Mouse (Mus musculus) spleen, embryonic (tissue): Measurements from ENCODE around the gene Apc2.
"Not testable (repeated sequence)": the region's sequence is repeated elsewhere in the genome, so short reads cannot be mapped to it uniquely, and the experiment has no call there.

Experiments used
- CTCF ChIA-PET: fragments of 350-600 bp; sonication (Branson Sonifier 250); formaldehyde crosslinking; loops from one replicate; lab custom pipeline; 2022; lab: Charles Lee

Gene Apc2

DNA sequence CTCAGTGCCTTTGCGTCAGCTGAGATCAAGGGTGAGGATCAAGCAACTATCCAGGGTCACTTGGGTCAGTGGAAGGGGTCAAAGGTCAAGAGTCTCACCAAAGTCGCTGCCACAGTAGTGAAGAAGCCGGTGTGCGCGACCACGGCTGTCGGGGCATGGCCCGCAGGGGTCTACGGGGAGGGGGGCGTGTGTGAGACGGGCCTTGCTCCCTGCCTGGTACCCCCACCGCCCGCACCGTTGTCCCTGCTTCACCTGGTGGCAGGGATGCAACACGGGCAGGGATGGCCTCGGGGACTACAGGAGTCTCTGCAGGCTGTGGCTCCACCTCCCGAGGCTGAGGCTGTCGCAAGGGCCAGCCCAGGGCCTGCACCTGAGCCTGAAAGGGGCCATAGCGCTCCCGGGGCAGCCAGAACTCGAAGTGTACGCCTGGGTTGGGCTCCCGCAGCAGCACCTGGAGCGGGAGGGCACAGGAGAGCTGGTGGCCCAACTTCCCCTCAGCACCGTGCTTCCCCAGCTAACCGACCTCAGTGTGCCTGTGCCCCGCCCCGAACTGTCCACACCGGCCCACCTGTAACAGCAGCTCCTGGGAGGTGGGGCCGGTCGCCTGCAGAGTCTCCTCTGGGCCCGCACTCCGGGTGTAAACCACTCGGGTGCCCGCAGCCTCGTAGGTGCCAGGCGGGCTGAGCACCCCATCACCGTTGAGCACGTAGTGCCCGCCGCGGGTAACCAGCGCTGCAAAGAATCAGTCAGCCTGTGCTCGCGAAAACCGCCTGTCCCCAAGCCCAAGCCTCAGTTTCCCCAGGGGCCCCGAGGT, 45.9 kb downstream of the Apc2 start:
- CTCF ChIA-PET = no interaction called here

GRCm38 (mm10) chr10:80342305-80342748, 46.5 kb downstream of the Apc2 start:
- CTCF ChIA-PET = interaction anchor here (0.9 kb wide), 1 partner anchor 38 kb away, joined by 3 read pairs; no protein-coding TSS in a partner anchor

DNA sequence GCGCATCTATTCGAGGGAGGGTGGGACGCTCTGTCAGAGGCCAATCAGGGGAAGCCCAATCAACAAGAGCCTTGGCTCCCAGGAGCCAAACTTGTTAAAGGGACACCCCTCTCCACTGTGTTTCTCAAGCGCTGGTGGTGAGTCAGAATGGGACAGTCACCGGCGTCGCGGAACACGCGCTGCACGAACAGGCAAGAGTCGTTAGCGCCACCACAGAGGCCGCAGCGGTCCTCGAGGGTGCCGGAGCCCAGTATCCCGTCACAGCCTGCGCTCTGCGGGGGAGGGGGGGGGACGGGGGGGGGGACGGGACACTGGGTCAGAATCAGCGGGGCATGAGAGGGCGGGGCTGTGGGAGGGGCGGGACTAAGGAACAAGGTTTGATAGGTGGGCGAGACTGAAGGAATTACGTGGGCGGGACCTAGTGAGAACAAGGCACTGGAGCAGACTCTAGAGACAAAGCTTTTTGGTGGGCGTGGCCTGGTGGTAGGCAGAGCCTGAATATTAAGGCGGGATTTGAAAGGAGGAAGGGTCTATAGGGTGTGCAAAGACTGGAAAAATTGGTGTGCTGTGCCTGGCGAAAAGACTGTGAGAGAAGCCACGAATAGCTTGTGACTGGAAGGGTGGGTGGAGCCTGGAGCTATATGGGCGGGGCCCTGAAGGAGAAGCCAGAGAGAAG, 47.1 kb downstream of the Apc2 start:
- CTCF ChIA-PET = interaction anchor here (0.9 to 1.0 kb wide), 2 partner anchors 38 to 60 kb away, joined by 3 read pairs; no protein-coding TSS in a partner anchor

GRCm38 (mm10) chr10:80343425-80343895, 47.7 kb downstream of the Apc2 start:
- CTCF ChIA-PET = interaction anchor here (0.9 to 1.0 kb wide), 2 partner anchors 39 to 60 kb away, joined by 3 read pairs; no protein-coding TSS in a partner anchor

GRCm38 (mm10) chr10:80344131-80344661, 48.4 kb downstream of the Apc2 start:
- CTCF ChIA-PET = no interaction called here

- CTCF ChIA-PET = interaction anchor here (0.5 to 0.6 kb wide), 2 partner anchors 46 to 88 kb away, joined by 3 to 6 read pairs; no protein-coding TSS in a partner anchor
These were observed 49.3 kb downstream of the Apc2 start for GRCm38 (mm10) chr10:80345122-80345521.

- CTCF ChIA-PET = not testable (repeated sequence)
These were observed 50.2 kb downstream of the Apc2 start for GRCm38 (mm10) chr10:80345929-80346328.

- CTCF ChIA-PET = interaction anchor here (0.6 kb wide), 1 partner anchor 21 kb away, joined by 3 read pairs; no protein-coding TSS in a partner anchor
These were observed 51.8 kb downstream of the Apc2 start for GRCm38 (mm10) chr10:80347514-80347967.

- CTCF ChIA-PET = interaction anchor here (0.8 kb wide), 1 partner anchor 11 kb away, joined by 5 read pairs; no protein-coding TSS in a partner anchor
These were observed 52.5 kb downstream of the Apc2 start, which contains the start of gene Adamtsl5 for GRCm38 (mm10) chr10:80348244-80348781. Adamtsl5 (minus strand) TSS chr10:80348412.

- CTCF ChIA-PET = interaction anchor here (0.8 kb wide), 1 partner anchor 12 kb away, joined by 5 read pairs; no protein-coding TSS in a partner anchor
These were observed 53.2 kb downstream of the Apc2 start for GRCm38 (mm10) chr10:80348981-80349380.

GRCm38 (mm10) chr10:80350292-80350691, 54.5 kb downstream of the Apc2 start:
- CTCF ChIA-PET = interaction anchor here (0.6 kb wide), 2 partner anchors 36 to 459 kb away, joined by 3 read pairs; no protein-coding TSS in a partner anchor

GRCm38 (mm10) chr10:80351896-80352295, 56.1 kb downstream of the Apc2 start:
- CTCF ChIA-PET = no interaction called here

- CTCF ChIA-PET = no interaction called here
These were observed 57.0 kb downstream of the Apc2 start for GRCm38 (mm10) chr10:80352727-80353126.

DNA sequence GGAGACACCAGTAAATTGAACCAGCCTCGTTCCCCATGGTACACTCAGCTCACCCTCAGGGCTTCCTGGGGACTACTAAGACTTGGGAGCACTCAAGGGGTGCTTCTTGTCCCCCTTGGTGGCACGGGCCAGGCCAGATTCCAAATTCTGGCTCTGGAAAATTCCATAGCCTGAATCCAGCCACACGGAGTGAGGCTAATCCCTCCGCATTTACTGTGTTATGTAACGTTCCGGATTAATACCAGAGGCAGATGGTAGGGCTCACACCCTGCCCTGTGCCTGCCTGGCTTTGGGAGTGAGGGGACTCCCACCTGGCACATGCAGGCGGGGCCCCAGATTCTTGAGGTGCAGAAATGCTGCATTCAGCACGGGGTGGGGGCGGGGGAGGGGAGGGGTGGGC, 59.7 kb downstream of the Apc2 start:
- CTCF ChIA-PET = no interaction called here

DNA sequence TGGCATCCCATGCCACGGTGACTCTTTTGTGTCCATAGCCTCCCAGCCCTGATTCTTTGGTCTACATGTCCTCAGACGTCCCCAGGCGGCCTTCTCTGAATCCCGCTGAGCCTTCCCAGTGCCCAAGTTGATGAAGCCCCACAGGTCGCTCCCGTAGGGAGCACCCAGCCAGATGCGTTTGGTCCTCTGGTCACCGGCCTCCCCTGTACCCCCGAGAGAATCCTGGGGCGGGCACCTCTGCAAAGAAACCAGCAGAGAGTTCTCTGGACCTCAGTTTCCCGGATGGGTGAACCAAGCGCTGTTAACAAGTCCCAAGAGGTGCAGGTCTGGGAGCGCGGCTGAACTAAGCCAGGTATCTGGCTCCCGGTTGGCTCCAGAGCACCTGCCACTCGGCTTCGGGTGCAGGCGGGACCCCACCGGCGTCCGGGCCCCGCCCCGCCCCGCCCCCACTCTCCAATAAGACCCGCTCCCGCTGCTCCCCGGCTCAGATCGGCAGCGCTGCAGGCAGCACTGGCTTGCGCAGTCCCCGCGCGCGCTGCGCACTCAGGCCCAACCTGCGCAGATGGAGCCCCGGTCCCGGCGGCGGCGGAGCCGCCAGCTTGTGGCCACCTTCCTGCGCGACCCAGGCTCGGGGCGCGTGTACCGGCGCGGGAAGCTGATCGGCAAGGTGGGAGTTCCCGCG, 60.4 kb downstream of the Apc2 start, which contains the start of gene Plk5:
Gene Plk5 (plus strand): TSS at position 459 of the 682 bp plus-strand sequence.
- CTCF ChIA-PET = no interaction called here

DNA sequence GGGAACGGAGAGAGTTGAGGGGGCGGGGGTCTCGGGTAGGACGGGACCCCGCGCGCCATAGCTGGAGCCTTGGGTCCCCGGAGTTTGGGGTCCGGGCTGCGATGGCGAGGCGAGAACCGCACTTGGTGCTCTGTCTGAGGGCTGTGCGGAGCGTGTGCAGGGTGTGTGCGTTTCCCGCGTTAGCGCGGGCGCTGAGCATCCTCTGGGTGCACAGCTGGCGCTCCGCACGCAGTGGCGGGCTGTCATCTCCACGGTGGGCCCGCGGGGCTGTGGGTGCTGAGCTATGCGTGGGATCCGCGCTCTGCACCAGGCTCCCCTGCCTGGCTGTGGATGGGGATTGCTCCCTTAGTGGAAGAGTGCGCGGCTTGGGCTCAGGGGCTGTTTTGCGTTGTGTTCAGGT, 61.0 kb downstream of the Apc2 start:
- CTCF ChIA-PET = no interaction called here

DNA sequence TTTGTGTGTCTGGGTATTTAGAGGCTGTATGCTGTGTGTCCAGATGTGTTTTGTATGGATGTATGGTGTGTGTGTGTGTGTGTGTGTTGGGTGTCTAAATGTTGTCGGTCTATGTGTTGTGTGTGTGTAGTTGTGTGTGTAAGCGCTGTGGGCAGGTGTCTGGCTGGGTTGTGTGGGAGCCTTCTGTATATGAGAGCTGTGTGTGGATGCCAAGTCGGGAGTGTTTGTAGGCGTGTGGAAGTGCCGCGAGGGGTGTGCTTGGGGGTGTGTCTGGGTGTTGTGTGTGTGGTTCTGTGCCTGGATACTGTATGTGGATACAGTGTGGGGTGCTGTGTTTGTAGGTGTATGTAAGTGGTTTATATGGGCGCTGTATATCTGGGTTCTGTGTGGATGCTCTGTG, 61.6 kb downstream of the Apc2 start:
- CTCF ChIA-PET = no interaction called here

GRCm38 (mm10) chr10:80357994-80358639, 62.3 kb downstream of the Apc2 start:
- CTCF ChIA-PET = interaction anchor here (0.7 kb wide), 1 partner anchor 11 kb away, joined by 3 read pairs; no protein-coding TSS in a partner anchor

DNA sequence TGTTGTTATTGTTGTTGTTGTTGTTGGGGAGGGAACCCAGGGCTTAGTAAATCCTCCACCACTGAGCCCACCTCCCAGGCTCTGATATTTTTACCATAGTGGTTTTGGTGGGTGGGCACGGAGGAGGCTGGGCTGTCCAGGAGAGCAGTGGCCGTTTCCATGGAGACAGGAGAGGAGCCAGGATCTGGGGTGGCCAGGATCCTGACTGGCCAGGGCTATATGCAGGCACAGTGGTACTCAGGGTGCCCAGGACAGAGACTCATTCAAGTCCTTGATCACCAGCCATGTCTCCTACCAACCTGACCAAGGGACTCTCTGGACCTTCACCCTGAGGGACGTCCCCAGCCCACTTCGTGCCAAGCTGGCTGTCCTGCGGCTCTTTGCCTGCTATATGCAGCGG, 68.0 kb downstream of the Apc2 start:
- CTCF ChIA-PET = no interaction called here

- CTCF ChIA-PET = interaction anchor here (0.7 kb wide), 1 partner anchor 931 kb away, joined by 3 read pairs; no protein-coding TSS in a partner anchor
These were observed 70.0 kb downstream of the Apc2 start for GRCm38 (mm10) chr10:80365736-80366135.
